Mouse (Mus musculus) E14TG2a.4 (cell line): ENCODE results near the gene Arpc4.

Source experiments
- CTCF ChIP-seq: conservative IDR thresholded peaks from 2 replicates; pipeline ENCODE4 v1.5.1; 2014; ENCODE audit warnings: low read length
- NANOG ChIP-seq: IDR thresholded peaks from 2 replicates; pipeline ENCODE4 v1.6.1; 2014; ENCODE audit warnings: borderline replicate concordance, low read length, mixed read lengths

- no peak for TF ChIP-seq CTCF
- TF ChIP-seq NANOG: no peak
Observed at GRCm38 (mm10) chr6:113438721-113439430, 61.0 kb downstream of the Arpc4 start.
